Mouse (Mus musculus): Measurements from ENCODE around the gene Ckap4. TPM values are rescaled to one million over a fixed set of nuclear protein-coding genes. Genes with fewer than 3 reads are reported as not detected.
A peak's percentile ranks its signal among the peaks of the same experiment; 100 is the strongest.

The Ckap4 gene
- total and polyA plus RNA-seq, 2 experiments from 2014 or later, result 45.6 to 59.8 TPM

DNA sequence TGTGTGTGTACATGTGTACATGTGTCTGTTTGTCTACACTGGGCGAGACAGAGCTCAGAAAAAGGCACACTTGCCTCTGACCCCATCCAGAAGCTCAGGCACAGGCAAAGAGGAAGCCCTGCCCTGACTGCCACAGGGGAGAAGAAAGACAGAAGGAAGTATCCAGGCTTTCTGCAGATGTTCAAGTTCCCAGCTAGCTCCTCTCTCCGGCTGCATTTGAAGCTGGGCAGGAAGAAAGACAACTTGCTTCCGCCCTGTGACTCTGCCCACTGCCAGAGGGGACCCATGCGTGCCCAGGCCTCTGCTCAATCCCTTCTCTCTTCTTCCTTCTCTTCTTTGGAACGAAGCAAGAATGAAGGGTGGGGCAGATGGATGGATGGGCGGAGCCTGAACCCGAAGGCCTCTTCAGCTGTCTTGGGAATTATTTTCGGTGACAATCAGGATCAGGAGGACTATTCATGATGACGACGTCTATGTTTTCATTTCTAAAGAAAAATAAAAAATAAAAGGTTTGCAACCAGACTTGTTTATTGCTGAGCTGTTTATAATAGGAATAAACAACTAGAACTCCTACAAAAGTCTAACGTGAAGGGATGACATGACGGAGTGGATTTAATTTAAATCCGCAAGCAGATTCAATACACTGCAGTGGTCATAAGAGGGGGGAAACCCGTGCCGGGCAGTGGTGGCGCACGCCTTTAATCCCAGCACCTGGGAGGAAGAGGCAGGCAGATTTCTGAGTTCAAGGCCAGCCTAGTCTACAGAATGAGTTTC, 15.5 kb upstream of the Ckap4 start:
- no peak for TF ChIP-seq EP300 (IDR thresholded peaks at IDR 0.05; ENCODE audit: low read depth)
- no peak for TF ChIP-seq CTCF (IDR thresholded peaks at IDR 0.05; ENCODE audit: low read depth)
- no peaks in the 10 kb centered on the region for H3K4me1 ChIP-seq (ENCODE audit: control insufficient read depth, insufficient read depth)
- H3K4me3 ChIP-seq (ENCODE audit: low read depth, low read length), result no peak overlapping the region
- no peak for ATAC-seq (ENCODE audit: insufficient read depth, low read depth)
- DNase-seq (ENCODE audit: low spot score), result no peak
- 77% methylated on average over 17 of the region's 17 CpGs for WGBS
- no peaks in the 10 kb centered on the region for H3K9me3 ChIP-seq (replicated peaks; ENCODE audit: control insufficient read depth, low read length)
- no peak overlapping the region for H3K4me2 ChIP-seq (ENCODE audit: low read depth, low read length)
- H3K27ac ChIP-seq (ENCODE audit: low read depth), result no peak overlapping the region
- H3K36me3 ChIP-seq (replicated peaks; ENCODE audit: control insufficient read depth, insufficient read depth, low read length), result no peaks in the 10 kb centered on the region
- no peaks in the 10 kb centered on the region for H3K27me3 ChIP-seq (ENCODE audit: control insufficient read depth, insufficient read depth, low read length)
- H3K9ac ChIP-seq (replicated peaks; ENCODE audit: low read depth, low read length), result no peak overlapping the region

DNA sequence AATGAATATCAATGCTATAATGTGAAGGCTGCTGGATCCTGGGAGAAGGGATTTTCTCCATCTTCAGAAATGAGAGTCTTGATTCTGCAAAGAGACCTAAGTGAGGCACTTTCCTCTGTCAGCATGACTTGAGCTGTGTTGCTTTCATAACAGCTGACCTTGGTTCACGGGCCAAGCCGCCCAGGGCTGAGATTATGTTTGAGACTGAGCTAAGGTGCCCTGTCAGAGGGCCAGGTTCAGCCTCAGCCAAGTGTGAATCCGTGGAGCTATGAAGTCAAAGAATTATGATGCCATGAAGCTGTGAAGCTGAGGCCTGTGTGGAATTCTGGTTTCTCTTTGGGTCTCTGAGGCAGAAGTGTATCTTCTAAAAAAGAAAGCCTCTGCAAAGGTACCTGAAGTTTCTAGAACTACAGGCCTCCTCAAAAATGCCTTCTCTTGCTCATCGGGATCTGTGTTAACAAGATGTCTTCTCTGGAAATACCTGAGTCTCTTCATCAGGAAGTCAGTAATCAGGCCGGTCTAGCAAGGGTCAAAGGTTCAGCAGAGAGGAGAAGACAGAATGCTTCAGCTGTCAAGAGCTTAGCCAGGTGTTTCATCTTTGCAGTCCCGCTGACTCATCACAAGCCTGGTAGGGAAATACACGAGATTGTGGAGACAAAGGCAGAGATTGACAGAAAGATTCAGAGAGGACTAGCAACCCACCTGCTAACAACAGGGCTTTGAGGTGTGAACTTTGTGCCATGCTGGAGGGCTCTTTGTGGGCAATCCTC, 11.2 kb upstream of the Ckap4 start:
- H3K4me1 ChIP-seq (ENCODE audit: control insufficient read depth, insufficient read depth), result no peaks in the 10 kb centered on the region
- no peaks in the 10 kb centered on the region for H3K36me3 ChIP-seq (replicated peaks; ENCODE audit: control insufficient read depth, insufficient read depth, low read length)
- H3K27me3 ChIP-seq (ENCODE audit: control insufficient read depth, insufficient read depth, low read length), result no peaks in the 10 kb centered on the region
- DNase-seq (ENCODE audit: low spot score) (no peak), ATAC-seq (ENCODE audit: insufficient read depth, low read depth) (no peak)
- H3K27ac ChIP-seq (ENCODE audit: low read depth), result no peak overlapping the region
- H3K4me3 ChIP-seq (ENCODE audit: low read depth, low read length), result no peak overlapping the region
- TF ChIP-seq CTCF (IDR thresholded peaks at IDR 0.05; ENCODE audit: low read depth), result no peak
- no peak for TF ChIP-seq EP300 (IDR thresholded peaks at IDR 0.05; ENCODE audit: low read depth)
- no peak overlapping the region for H3K4me2 ChIP-seq (ENCODE audit: low read depth, low read length)
- H3K9me3 ChIP-seq (replicated peaks; ENCODE audit: control insufficient read depth, low read length), result no peaks in the 10 kb centered on the region
- H3K9ac ChIP-seq (replicated peaks; ENCODE audit: low read depth, low read length), result no peak overlapping the region
- WGBS, result 46% methylated on average over 7 of the region's 7 CpGs

DNA sequence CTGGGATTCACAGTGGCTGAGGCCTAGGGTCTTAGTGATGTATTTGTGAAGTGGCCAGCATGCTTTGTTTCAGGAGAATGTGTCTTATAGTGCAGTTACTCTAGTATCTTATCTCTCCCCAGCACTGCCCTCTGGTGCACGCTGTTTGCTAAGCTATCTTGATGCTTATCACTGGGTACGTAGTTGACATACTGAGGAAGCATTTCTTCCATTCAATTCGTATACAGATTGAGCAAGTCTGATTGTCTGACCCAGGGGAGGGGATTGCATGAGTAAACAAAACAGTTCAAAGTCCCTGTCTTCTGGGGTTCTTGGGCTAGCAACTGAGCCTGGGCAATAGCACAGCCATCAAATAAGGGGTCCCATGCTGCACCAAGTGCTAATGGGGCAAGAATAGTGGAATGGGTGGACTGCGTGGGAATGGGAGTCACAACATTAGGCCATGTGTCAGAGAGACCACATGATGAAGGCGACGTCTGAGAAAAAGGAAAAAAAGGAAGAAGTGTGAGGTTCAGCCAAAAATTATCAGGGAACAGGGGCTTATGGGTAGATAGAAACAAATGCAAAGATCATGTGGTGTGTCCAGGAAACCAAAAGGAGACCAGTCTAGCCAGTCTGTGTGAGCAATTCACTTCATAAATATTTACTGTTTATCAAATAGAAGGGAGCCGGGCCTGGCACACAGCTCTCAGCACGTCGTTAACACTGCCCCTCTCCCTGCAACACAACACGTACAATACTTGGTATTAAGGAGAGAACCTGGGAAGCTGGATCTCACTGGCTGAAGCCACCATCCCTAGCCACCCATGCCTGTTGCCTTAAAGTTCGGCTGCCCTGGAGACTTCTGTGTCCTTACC, 9.2 kb upstream of the Ckap4 start:
- Histone ChIP-seq H3K9ac (replicated peaks; ENCODE audit: low read depth, low read length) (no peak overlapping the region), H3K4me2 (ENCODE audit: low read depth, low read length) (no peak overlapping the region), H3K4me3 (ENCODE audit: low read depth, low read length) (no peak overlapping the region), H3K27me3 (ENCODE audit: control insufficient read depth, insufficient read depth, low read length) (no peaks in the 10 kb centered on the region), H3K4me1 (ENCODE audit: control insufficient read depth, insufficient read depth) (no peaks in the 10 kb centered on the region), H3K27ac (ENCODE audit: low read depth) (no peak overlapping the region), H3K36me3 (replicated peaks; ENCODE audit: control insufficient read depth, insufficient read depth, low read length) (no peaks in the 10 kb centered on the region), H3K9me3 (replicated peaks; ENCODE audit: control insufficient read depth, low read length) (no peaks in the 10 kb centered on the region)
- no peak for ATAC-seq (ENCODE audit: insufficient read depth, low read depth)
- no peak for DNase-seq (ENCODE audit: low spot score)
- 61% methylated on average over 11 of the region's 11 CpGs for WGBS
- no peak for TF ChIP-seq EP300 (IDR thresholded peaks at IDR 0.05; ENCODE audit: low read depth)
- TF ChIP-seq CTCF (IDR thresholded peaks at IDR 0.05; ENCODE audit: low read depth), result no peak

DNA sequence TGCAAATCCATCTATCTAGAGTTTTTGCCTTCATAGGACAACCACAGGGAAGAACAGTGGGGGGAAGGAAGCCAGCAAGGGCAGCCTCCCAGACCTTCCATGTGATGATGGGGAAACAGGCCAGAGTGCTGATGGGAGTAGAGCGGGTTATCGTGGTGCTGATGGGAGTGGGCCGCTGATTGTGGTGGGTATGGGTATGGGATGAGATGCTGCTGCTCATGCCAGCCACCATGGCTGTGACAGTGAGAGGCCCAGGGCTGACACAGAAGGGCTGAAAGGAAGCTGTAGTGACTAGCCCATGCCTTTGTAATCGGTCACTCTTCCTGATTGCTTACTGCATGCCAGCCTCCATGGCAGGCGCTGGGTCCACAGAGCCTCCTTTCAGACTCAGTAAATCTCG, 5.8 kb upstream of the Ckap4 start:
- no peaks in the 10 kb centered on the region for H3K36me3 ChIP-seq (replicated peaks; ENCODE audit: control insufficient read depth, insufficient read depth, low read length)
- DNase-seq (ENCODE audit: low spot score) (no peak), ATAC-seq (ENCODE audit: insufficient read depth, low read depth) (no peak)
- no peak overlapping the region for H3K4me3 ChIP-seq (ENCODE audit: low read depth, low read length)
- no peak for TF ChIP-seq EP300 (IDR thresholded peaks at IDR 0.05; ENCODE audit: low read depth)
- no peak for TF ChIP-seq CTCF (IDR thresholded peaks at IDR 0.05; ENCODE audit: low read depth)
- no peak overlapping the region for H3K27ac ChIP-seq (ENCODE audit: low read depth)
- H3K9me3 ChIP-seq (replicated peaks; ENCODE audit: control insufficient read depth, low read length), result no peaks in the 10 kb centered on the region
- H3K9ac ChIP-seq (replicated peaks; ENCODE audit: low read depth, low read length), result no peak overlapping the region
- 90% methylated on average over 6 of the region's 6 CpGs for WGBS
- H3K4me2 ChIP-seq (ENCODE audit: low read depth, low read length), result no peak overlapping the region
- no peaks in the 10 kb centered on the region for H3K27me3 ChIP-seq (ENCODE audit: control insufficient read depth, insufficient read depth, low read length)
- peaks cover 3% of the 10 kb centered on the region; the same call in 1 of the 2 replicates for H3K4me1 ChIP-seq (ENCODE audit: control insufficient read depth, insufficient read depth)

DNA sequence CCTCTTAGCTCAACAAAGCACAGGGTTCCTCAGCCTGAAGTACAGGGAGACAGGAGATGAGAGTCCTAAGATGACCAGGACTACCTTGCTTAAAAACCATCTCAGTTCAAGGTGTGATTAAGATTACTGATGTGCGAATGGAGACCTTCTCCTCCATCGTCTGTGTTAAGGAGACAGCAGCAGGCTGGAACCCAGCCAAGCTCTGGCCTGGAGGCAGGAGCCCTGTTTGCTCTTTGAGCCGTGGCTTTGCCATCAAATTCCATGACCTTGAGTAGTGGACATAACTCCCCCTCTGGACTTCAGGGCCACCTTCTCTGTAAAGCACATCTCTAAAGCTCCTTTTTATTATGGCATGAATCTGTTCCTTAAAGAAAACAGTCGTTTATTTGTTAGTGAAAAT, 2.0 kb upstream of the Ckap4 start:
- Histone ChIP-seq H3K4me2 (ENCODE audit: low read depth, low read length) (no peak overlapping the region), H3K4me1 (ENCODE audit: control insufficient read depth, insufficient read depth) (peaks cover 27% of the 10 kb centered on the region), H3K4me3 (ENCODE audit: low read depth, low read length) (no peak overlapping the region), H3K36me3 (replicated peaks; ENCODE audit: control insufficient read depth, insufficient read depth, low read length) (peaks cover 6% of the 10 kb centered on the region; the same call in 1 of the 2 replicates), H3K9me3 (replicated peaks; ENCODE audit: control insufficient read depth, low read length) (no peaks in the 10 kb centered on the region), H3K9ac (replicated peaks; ENCODE audit: low read depth, low read length) (no peak overlapping the region), H3K27me3 (ENCODE audit: control insufficient read depth, insufficient read depth, low read length) (no peaks in the 10 kb centered on the region), H3K27ac (ENCODE audit: low read depth) (no peak overlapping the region)
- TF ChIP-seq CTCF (IDR thresholded peaks at IDR 0.05; ENCODE audit: low read depth), result no peak
- no peak for TF ChIP-seq EP300 (IDR thresholded peaks at IDR 0.05; ENCODE audit: low read depth)
- ATAC-seq (ENCODE audit: insufficient read depth, low read depth) (no peak), DNase-seq (ENCODE audit: low spot score) (peak; percentile 20)
- WGBS, result 25% methylated on average over 4 of the region's 4 CpGs

Data from heart, postnatal 0 days (tissue).